Mouse (Mus musculus): ENCODE data around the gene Ap2m1.

GRCm38 (mm10) chr16:20552594-20552993, 17.3 kb downstream of the Ap2m1 start:
- no peak for TF ChIP-seq CTCF (IDR thresholded peaks at IDR 0.05; ENCODE audit: low read depth)
- no peak for TF ChIP-seq EP300 (optimal IDR thresholded peaks at IDR 0.05)

All from stomach, postnatal 0 days (tissue).